Mouse (Mus musculus) CH12F3 (cell line): ENCODE results near the gene Mroh8.
"Not testable (repeated sequence)": the region's sequence is repeated elsewhere in the genome, so short reads cannot be mapped to it uniquely, and the experiment has no call there.

ENCODE experiments used
- in situ Hi-C: fragments of 300-500 bp; cut with MboI; formaldehyde crosslinking; loops from 2 replicates; pipeline ENCODE4 v1.14.3; 2020; ENCODE audit warnings: low sequenced_read_pairs

The Mroh8 gene

DNA sequence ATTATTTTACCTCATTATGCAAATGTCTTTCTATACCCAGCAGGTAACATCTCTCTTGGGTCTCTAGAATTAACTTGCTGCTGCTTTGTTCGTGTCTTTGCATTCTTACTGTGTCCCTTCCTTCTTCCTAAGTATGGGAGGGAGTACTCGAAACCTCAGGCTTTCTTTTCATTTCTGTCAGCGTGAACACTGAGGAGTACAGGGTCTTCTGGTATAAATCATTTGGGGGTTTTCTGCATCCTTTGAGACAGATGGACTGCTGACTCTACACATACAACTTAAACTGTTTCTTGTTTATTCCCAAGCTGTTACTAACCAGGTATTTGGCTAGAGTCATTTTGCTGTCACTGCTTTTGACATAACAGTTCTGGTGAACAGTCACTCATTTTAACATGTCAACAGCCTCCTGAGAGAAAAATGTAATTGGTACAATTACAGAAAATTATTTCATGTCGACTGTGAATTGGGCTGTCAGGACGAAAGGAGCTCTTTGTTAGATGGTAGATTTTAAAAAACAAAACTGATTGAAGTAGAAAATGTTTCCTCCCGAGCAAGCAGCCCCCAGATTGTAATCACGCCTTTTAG is 16.8 kb upstream of the Mroh8 start:
- in situ Hi-C loops = no loop called here

GRCm38 (mm10) chr2:157292093-157292492 is 12.7 kb upstream of the Mroh8 start:
- in situ Hi-C loops = no loop called here

DNA sequence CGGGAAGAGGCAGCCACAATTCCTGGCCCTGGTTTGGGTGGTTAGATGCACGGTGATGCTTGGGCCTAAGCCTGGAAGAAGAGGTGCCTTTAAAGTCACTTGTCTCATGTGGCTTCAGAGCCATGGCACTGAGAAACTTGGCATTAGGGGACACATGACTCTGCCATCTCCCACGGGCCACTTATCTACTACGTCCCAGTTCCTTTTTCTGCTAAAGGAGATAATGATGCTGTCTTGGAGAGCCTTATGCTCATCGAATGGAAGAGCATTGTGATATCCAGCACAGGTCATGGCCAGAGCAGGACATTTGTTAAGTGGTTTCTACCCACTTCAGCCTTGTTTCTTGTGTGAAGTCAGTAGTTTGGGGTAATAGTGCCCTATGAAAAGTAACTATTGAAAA is 9.6 kb upstream of the Mroh8 start:
- in situ Hi-C loops = no loop called here

GRCm38 (mm10) chr2:157287542-157287941 is 8.2 kb upstream of the Mroh8 start:
- in situ Hi-C loops = no loop called here

- in situ Hi-C loops = no loop called here
These were observed 4.0 kb upstream of the Mroh8 start for GRCm38 (mm10) chr2:157283321-157283720.

DNA sequence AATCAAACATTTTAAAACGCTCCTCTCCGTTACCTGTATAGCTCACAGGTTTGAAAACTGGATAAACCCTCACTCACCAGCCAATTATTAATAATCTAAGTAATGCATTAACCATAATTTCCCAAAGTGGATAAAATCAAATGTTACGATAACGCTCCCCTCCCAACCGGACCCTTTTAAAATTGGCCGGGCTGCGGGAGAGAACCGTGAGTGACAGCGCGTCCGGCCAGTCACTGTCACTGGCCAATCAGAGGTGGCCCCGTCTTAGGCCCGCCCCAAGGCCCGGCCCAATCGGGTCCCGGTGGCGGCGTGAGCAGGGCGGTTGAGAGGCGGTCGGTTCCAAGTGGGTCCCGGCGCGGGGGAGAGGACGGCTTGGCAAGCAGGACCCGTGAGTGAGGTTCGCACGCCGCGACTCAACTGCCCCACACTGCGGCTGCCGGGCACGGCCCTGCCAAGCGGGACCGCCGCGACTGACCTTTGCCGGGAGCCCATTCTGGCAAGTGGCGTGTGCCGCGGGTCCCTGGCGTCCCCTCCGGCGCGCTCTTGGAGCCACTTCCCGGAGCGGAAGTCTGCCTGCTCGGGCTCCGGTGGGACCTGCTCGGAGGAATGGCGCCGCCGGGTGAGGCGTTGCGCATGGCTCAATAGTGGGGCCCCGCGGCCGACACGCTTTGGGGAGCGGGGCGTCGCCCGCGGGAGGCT is 483 bp downstream of the Mroh8 start, which contains the start of gene Rpn2:
TSS of gene Rpn2 (plus strand) at position 301 of the 699 bp plus-strand sequence.
- in situ Hi-C loops = no loop called here

DNA sequence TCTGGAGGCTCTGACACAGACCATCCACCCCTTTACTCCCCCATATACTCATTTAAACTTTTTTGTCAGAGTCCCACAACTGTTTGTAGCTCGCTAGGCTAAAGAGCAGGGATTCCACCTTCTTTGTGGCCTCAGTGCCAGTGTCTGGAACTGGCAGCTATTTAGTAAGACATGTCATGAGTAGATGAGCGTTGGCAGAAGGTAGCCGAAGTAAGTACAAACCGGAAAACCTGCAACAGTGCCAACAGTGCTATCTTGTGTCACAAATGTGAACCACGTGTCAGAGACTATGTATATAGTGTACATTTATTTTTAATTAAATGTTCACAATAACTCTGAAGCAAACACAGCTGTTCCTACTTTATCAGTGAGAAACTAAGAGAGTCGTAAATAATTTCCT is 15.5 kb downstream of the Mroh8 start:
- in situ Hi-C loops = no loop called here

GRCm38 (mm10) chr2:157263101-157263500 is 16.2 kb downstream of the Mroh8 start:
- in situ Hi-C loops = no loop called here

GRCm38 (mm10) chr2:157262506-157262905 is 16.8 kb downstream of the Mroh8 start:
- in situ Hi-C loops = no loop called here

DNA sequence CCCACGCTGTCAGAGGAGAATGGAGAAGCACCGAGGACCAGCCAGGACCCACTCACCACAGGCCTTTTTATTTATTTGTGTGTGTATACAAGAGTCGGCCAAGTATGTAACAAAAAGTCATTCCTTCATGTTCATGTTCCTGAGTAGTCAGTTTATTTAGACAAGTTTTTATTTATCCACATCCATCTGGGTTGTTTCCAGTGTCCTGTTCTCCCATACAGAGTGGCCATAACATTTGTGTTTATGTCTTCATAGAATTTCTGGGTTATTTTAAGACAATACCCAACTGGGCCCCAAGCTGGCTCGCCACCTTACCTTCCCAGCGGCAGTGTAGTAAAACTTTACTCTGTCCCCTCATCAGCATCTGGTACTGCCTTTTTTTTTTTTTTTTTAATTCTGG is 17.4 kb downstream of the Mroh8 start:
- in situ Hi-C loops = no loop called here

GRCm38 (mm10) chr2:157259720-157260119 is 19.6 kb downstream of the Mroh8 start:
- in situ Hi-C loops = no loop called here

- in situ Hi-C loops = no loop called here
These were observed 31.2 kb downstream of the Mroh8 start for GRCm38 (mm10) chr2:157248111-157248510.

DNA sequence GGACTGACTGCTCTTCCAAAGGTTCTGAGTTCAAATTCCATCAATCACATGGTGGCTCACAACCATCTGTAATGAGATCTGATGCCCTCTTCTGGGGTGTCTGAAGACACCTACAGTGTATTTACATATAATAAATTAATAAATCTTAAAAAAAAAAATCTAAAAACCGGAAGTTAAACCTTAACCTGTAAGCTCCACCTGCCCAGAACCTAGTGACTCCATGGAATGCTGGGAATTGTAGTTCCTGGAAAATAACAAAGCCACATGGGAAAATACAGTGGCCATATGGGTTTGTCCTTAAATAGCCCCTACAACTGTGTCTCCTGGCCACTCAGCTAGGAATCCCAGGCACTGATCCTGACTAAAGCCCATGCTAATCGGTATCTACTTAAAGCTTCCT is 33.7 kb downstream of the Mroh8 start:
- in situ Hi-C loops = no loop called here

DNA sequence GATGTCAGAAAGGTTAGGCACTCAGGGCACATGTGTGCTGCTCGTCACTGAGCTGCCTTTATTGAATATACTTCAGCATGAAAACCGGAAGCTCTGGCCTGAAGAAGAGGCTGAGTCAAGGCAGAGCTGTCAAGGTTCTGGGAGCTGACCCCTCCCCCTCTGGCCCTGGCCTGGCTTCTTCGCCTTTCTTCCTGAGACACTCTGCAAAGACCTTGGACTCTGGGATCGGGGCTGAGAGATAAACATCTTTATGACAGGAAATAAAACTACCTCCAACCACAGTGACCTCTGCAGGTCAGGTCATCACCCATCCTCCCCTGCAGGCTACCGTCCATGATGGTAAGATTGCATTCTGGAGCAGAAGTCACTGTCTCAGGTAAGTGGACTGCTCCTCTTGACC is 34.3 kb downstream of the Mroh8 start:
- in situ Hi-C loops = no loop called here

GRCm38 (mm10) chr2:157235946-157236345 is 43.4 kb downstream of the Mroh8 start:
- in situ Hi-C loops = no loop called here

GRCm38 (mm10) chr2:157221916-157222315 is 57.4 kb downstream of the Mroh8 start:
- in situ Hi-C loops = not testable (repeated sequence)

GRCm38 (mm10) chr2:157220108-157220507 is 59.2 kb downstream of the Mroh8 start:
- in situ Hi-C loops = no loop called here

GRCm38 (mm10) chr2:157211731-157212130 is 67.6 kb downstream of the Mroh8 start:
- in situ Hi-C loops = no loop called here

GRCm38 (mm10) chr2:157204366-157205218 is 74.8 kb downstream of the Mroh8 start, which contains the start of gene Rbl1:
Gene Rbl1 (minus strand): TSS chr2:157204534.
- in situ Hi-C loops = no loop called here

DNA sequence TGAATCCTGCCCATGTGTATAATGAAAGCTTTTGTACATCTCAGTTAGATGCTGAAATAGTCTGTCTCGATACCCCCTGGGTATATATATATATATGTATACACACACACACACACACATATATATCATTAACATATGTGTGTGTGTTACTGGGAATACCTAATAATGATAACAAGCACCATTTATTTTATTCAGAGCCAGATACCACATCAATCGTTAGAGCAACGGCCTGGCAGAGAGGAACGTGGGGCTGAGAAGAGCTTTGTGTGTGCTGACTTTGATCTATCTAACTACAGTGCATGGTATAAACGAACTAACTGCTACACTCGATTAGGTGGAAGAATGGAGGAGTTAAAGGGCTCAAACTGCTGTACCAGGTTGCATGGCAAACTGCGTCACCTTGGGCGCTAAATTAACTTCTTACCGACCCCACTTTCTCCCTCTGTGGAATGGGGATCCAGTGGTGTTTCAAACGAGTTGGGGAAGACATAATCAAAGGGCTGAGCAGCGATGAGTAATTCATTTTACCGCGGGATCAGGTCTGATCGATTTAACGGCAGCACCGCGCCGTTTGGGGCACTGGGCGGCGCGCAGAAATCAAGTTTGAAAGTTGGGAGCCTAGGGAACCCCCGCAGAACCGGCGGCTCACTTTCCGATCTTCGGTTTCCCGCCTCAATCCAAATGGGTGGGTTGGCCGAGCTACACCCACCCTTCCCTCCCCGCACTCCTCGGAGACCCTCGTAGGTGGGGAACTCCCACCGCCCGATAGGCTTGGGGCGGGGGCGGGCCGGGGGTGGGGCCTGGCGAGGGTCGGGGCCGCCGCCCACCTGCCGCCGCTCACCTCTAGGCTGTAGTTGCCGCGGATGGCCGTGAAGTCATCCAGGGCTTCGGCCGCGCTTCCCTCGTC is 75.6 kb downstream of the Mroh8 start:
- in situ Hi-C loops = no loop called here

DNA sequence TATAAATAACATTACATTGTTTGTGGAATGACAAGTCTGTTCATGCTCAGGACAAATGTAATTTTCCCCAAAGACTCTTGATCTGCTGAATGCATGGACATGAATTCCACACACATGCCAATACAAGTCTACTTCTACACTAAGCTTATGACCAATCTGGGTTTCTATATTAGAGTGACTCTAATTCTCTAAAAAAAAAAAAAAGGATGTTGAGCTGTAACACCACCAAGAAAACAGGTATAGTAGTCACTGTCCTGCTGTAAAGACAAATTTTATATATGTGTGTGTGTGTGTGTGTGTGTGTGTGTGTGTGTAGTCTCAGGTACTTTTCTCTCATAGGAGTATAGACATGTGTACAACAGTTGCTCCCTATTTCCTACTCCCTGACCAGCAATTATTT is 76.3 kb downstream of the Mroh8 start:
- in situ Hi-C loops = no loop called here
